Mouse (Mus musculus) MEL (cell line): ENCODE measurements around the gene Dlx3.

ENCODE experiments used
- CHD2 ChIP-seq: IDR thresholded peaks from 2 replicates; pipeline ENCODE4 v1.6.1; 2011; ENCODE audit warnings: low read length, improper control_type of control experiment
- EP300 ChIP-seq, 2 experiments: IDR thresholded peaks; 2 replicates each; pipeline ENCODE4 v1.6.1; 2011; ENCODE audit warnings: improper control_type of control experiment in 2 of 2, low read length in 2 of 2, low read depth in 1 of 2, mild to moderate bottlenecking in 1 of 2
- ETS1 ChIP-seq: IDR thresholded peaks from 2 replicates; pipeline ENCODE4 v1.6.1; 2012; ENCODE audit warnings: low read depth, mild to moderate bottlenecking, inconsistent platforms, low read length, improper control_type of control experiment, moderate library complexity
- GABPA ChIP-seq: IDR thresholded peaks from 2 replicates; pipeline ENCODE4 v1.6.1; 2012; ENCODE audit warnings: low read depth, mild to moderate bottlenecking, inconsistent platforms, low read length, improper control_type of control experiment, moderate library complexity
- GATA1 ChIP-seq: IDR thresholded peaks from 2 replicates; pipeline ENCODE4 v1.6.1; 2011; ENCODE audit warnings: low read depth, low read length, improper control_type of control experiment
- HCFC1 ChIP-seq: IDR thresholded peaks from 2 replicates; pipeline ENCODE4 v1.6.1; 2012; ENCODE audit warnings: low read depth, mild to moderate bottlenecking, inconsistent platforms, low read length, improper control_type of control experiment, moderate library complexity
- RAD21 ChIP-seq: IDR thresholded peaks from 2 replicates; pipeline ENCODE4 v1.6.1; 2011; ENCODE audit warnings: mild to moderate bottlenecking, low read depth, low read length, improper control_type of control experiment
- SIN3A ChIP-seq: IDR thresholded peaks from 2 replicates; pipeline ENCODE4 v1.6.1; 2012; ENCODE audit warnings: low read length, improper control_type of control experiment, inconsistent platforms
- TAL1 ChIP-seq: IDR thresholded peaks from 2 replicates; pipeline ENCODE4 v1.6.1; 2012; ENCODE audit warnings: mild to moderate bottlenecking, inconsistent platforms, low read length, moderate library complexity, mixed read lengths
- USF1 ChIP-seq: IDR thresholded peaks from 2 replicates; pipeline ENCODE4 v1.6.1; 2014; ENCODE audit warnings: low read depth, mild to moderate bottlenecking, inconsistent platforms, low read length, improper control_type of control experiment, moderate library complexity
- USF2 ChIP-seq, 2 experiments: IDR thresholded peaks; 2 replicates each; pipeline ENCODE4 v1.6.1; 2011 to 2012; ENCODE audit warnings: improper control_type of control experiment in 2 of 2, low read length in 2 of 2, borderline replicate concordance in 1 of 2, inconsistent platforms in 1 of 2, low read depth in 1 of 2, mild to moderate bottlenecking in 1 of 2; ENCODE audit not compliant: insufficient read depth in 1 of 2
- ZC3H11A ChIP-seq: IDR thresholded peaks from 2 replicates; pipeline ENCODE4 v1.6.1; 2012; ENCODE audit warnings: low read depth, mild to moderate bottlenecking, inconsistent platforms, low read length, improper control_type of control experiment
- ZKSCAN1 ChIP-seq: IDR thresholded peaks from 2 replicates; pipeline ENCODE4 v1.6.1; 2012; ENCODE audit warnings: low read depth, mild to moderate bottlenecking, inconsistent platforms, low read length, improper control_type of control experiment, moderate library complexity

GRCm38 (mm10) chr11:95100393-95100792, 19.5 kb upstream of the Dlx3 start:
- TF ChIP-seq CHD2 (no peak), GATA1 (no peak), USF2 (IDR thresholded peaks at IDR 0.05; ENCODE audit: borderline replicate concordance in 1 of 2, insufficient read depth in 1 of 2, low read depth in 1 of 2, low read length in 2 of 2) (no peak), ZKSCAN1 (no peak), GABPA (no peak), ETS1 (no peak), HCFC1 (no peak), EP300 (IDR thresholded peaks at IDR 0.05; ENCODE audit: low read depth in 1 of 2, low read length in 2 of 2) (no peak), SIN3A (no peak), ZC3H11A (no peak), TAL1 (no peak), RAD21 (no peak), USF1 (no peak)
